In genomic region chr7:25424429-25424828, GRCm38 (mm10) we compare ENCODE assay signal across 9 mouse cellular contexts. TPM values are rescaled to one million over a fixed set of nuclear protein-coding genes. Genes with fewer than 3 reads are reported as not detected.
DNase-seq lines count a peak whose midpoint lies in the region; TF ChIP-seq lines count a peak whose summit lies in the region.
"Had no signal": no experiment of that assay in that cellular context is flagged by ENCODE, and none has a peak within 500 bp of the region (broad histone marks: within the 10 kb centered on the region; RNA-seq: fewer than 3 reads in every experiment).

No protein-coding gene starts in this region.

- no peaks in the 10 kb centered on the region for H3K9me3 ChIP-seq in E14TG2a.4 (ENCODE audit: low read length)
- H3K9me3 ChIP-seq: limb, embryonic 15.5 days had no signal

- H3K27ac ChIP-seq in embryonic fibroblast, embryonic 13.5 days (ENCODE audit: insufficient read depth, low read length) = no peak overlapping the region
- H3K27ac ChIP-seq: limb, embryonic 15.5 days had no signal

- DNase-seq in adrenal gland, postnatal 4 days (ENCODE audit: low spot score in 2 of 2) = peak; percentile 49 to 66
- peak; percentile 90 for DNase-seq in heart, postnatal 4 days
- DNase-seq in layer of hippocampus, adult 9-10 months (ENCODE audit: low spot score) = peak; percentile 85
- peak; percentile 91 for DNase-seq in lung, postnatal 10 days
- peak; percentile 78 for DNase-seq in retina, postnatal 7 days (ENCODE audit: low read depth, low spot score)
- peak; percentile 88 for DNase-seq in thymus, postnatal 4 days

- TF ChIP-seq POLR2A in embryonic fibroblast, embryonic 13.5 days (IDR thresholded peaks at IDR 0.05; ENCODE audit: low read depth, low read length) = no peak

- TF ChIP-seq CTCF in E14TG2a.4 (conservative IDR thresholded peaks at IDR 0.05; ENCODE audit: low read length) = peak; percentile 44
- peak; percentile 57; the same call in 1 of the 2 replicates for TF ChIP-seq CTCF in embryonic fibroblast, embryonic 13.5 days (IDR thresholded peaks at IDR 0.05; ENCODE audit: borderline replicate concordance, insufficient read depth, low read length)

- no peaks in the 10 kb centered on the region for H3K36me3 ChIP-seq in E14TG2a.4 (ENCODE audit: insufficient read depth, low read length)
- H3K36me3 ChIP-seq: limb, embryonic 15.5 days had no signal

- peaks cover 12% of the 10 kb centered on the region for H3K27me3 ChIP-seq in E14TG2a.4 (ENCODE audit: insufficient read depth, low read length)

- H3K4me3 ChIP-seq in E14TG2a.4 (replicated peaks; ENCODE audit: low read length) = no peak overlapping the region
- H3K4me3 ChIP-seq in embryonic fibroblast, embryonic 13.5 days (ENCODE audit: insufficient read depth, low read length) = no peak overlapping the region
- H3K4me3 ChIP-seq: limb, embryonic 15.5 days had no signal

- H3K4me1 ChIP-seq in E14TG2a.4 (replicated peaks; ENCODE audit: low read depth, low read length) = peaks cover 75% of the 10 kb centered on the region
- H3K4me1 ChIP-seq in embryonic fibroblast, embryonic 13.5 days (ENCODE audit: control insufficient read depth, insufficient read depth, low read length) = no peaks in the 10 kb centered on the region
- H3K4me1 ChIP-seq: limb, embryonic 15.5 days had no signal

RNA-seq across cellular contexts. Expression of gene Cxcl17, which starts 11.7 kb away (rescaled TPM):
- not detected for total RNA-seq in adrenal gland, postnatal 4 days (2021)
- polyA plus RNA-seq in embryonic fibroblast, embryonic 13.5 days (2011; ENCODE audit: insufficient read length, low read depth, missing spikeins) = not detected in 2 replicates
- not detected for total RNA-seq in heart, postnatal 4 days (2021)

RNA-seq across cellular contexts. Expression of gene Lipe, which starts 25.9 kb away (rescaled TPM):
- total RNA-seq in adrenal gland, postnatal 4 days (2021) = 100 to 1,000 TPM; 139 to 178 TPM
- 4.6 and 19.4 TPM in 2 replicates for polyA plus RNA-seq in embryonic fibroblast, embryonic 13.5 days (2011; ENCODE audit: insufficient read length, low read depth, missing spikeins)
- 10 to 100 TPM; 20.8 to 22.6 TPM for total RNA-seq in heart, postnatal 4 days (2021)

RNA-seq across cellular contexts. Expression of gene Ceacam1, which starts 53.0 kb away (rescaled TPM):
- 10 to 100 TPM; 14.9 to 21.4 TPM for total RNA-seq in adrenal gland, postnatal 4 days (2021)
- not detected in 2 replicates for polyA plus RNA-seq in embryonic fibroblast, embryonic 13.5 days (2011; ENCODE audit: insufficient read length, low read depth, missing spikeins)
- 1 to 10 TPM; 9.1 to 9.7 TPM for total RNA-seq in heart, postnatal 4 days (2021)

RNA-seq across cellular contexts. Expression of gene Cnfn, which starts 54.9 kb away (rescaled TPM):
- total RNA-seq in adrenal gland, postnatal 4 days (2021) = not detected
- not detected in 2 replicates for polyA plus RNA-seq in embryonic fibroblast, embryonic 13.5 days (2011; ENCODE audit: insufficient read length, low read depth, missing spikeins)
- total RNA-seq in heart, postnatal 4 days (2021) = not detected

Comparison
In these comparisons a context has a peak if more than half of its experiments do, and no peak if none do; other contexts are left out.
1. RNA of gene Lipe, which starts 25.9 kb away (total RNA-seq): 139 to 178 TPM in adrenal gland, postnatal 4 days; 20.8 to 22.6 TPM in heart, postnatal 4 days; every median in the first group is over 4 times any median in the second.
2. Peak in every context shown above with its lines, with median percentiles within 50 percentile points of each other: DNase-seq.